Mouse (Mus musculus) heart, embryonic 10.5 days (tissue): ENCODE results near the gene Mthfsd. TPM values are rescaled to one million over a fixed set of nuclear protein-coding genes. Genes with fewer than 3 reads are reported as not detected.

ENCODE experiments used
- DNase-seq: peaks from one replicate; pipeline ENCODE4 v3.0.0-alpha.2; 2017; ENCODE audit warnings: low spot score
- H3K27ac ChIP-seq: fragments of 300-500 bp; sonication (generic); 2 replicates; pipeline ENCODE4 v1.5.1; 2016; ENCODE audit warnings: mild to moderate bottlenecking
- H3K27me3 ChIP-seq: fragments of 300-500 bp; sonication (generic); 2 replicates; pipeline ENCODE4 v1.6.1; 2016; ENCODE audit warnings: mild to moderate bottlenecking; ENCODE audit not compliant: poor library complexity, insufficient read depth, severe bottlenecking
- H3K36me3 ChIP-seq: fragments of 300-500 bp; sonication (generic); 2 replicates; pipeline ENCODE4 v1.6.1; 2016; ENCODE audit warnings: mild to moderate bottlenecking, moderate library complexity
- H3K4me1 ChIP-seq: fragments of 300-500 bp; sonication (generic); 2 replicates; pipeline ENCODE4 v1.6.1; 2016; ENCODE audit warnings: mild to moderate bottlenecking
- H3K4me3 ChIP-seq: fragments of 300-500 bp; sonication (generic); 2 replicates; pipeline ENCODE4 v1.5.1; 2016; ENCODE audit warnings: mild to moderate bottlenecking, moderate library complexity
- H3K9me3 ChIP-seq: fragments of 300-500 bp; sonication (generic); 2 replicates; pipeline ENCODE4 v1.6.1; 2016; ENCODE audit warnings: mild to moderate bottlenecking, moderate library complexity
- WGBS: fragments of 180-500 bp; shearing (Covaris S2); methylation state at CpG from one replicate; pipeline ENCODE4 v1.1.7; 2016; 5-methylcytosine and 5-hydroxymethylcytosine counted together
- polyA plus RNA-seq: library from polyadenylated mRNA; unstranded; fragments of >200 nt; fragmentation: Nextera tagmentation; extraction: Ambion mirVana; gene quantifications from 2 replicates; pipeline ENCODE4 v1.2.1, GENCODE M21; 2016

Mthfsd gene
- polyA plus RNA-seq, 1 experiment from 2014 or later, result 57.0 TPM

- peak; percentile 70 for DNase-seq
Observed at GRCm38 (mm10) chr8:121119635-121120455, 11.7 kb upstream of the Mthfsd start.

GRCm38 (mm10) chr8:121118634-121119420 lies 10.6 kb upstream of the Mthfsd start:
- 2% methylated on average over 18 of the region's 18 CpGs for WGBS
- peak; percentile 73 for DNase-seq
- Histone ChIP-seq H3K4me1 (peaks cover 53% of the 10 kb centered on the region), H3K9me3 (no peaks in the 10 kb centered on the region), H3K4me3 (peak overlapping the region; percentile 78), H3K36me3 (peaks cover 21% of the 10 kb centered on the region; the same call in 1 of the 2 replicates), H3K27ac (peak overlapping the region; percentile 63; the same call in 1 of the 2 replicates), H3K27me3 (peaks cover 100% of the 10 kb centered on the region)

More at GRCm38 (mm10) chr8:121119635-121120455, 11.7 kb upstream of the Mthfsd start:
- 12% methylated on average over 12 of the region's 12 CpGs for WGBS
- H3K27me3 ChIP-seq, result peaks cover 100% of the 10 kb centered on the region
- H3K9me3 ChIP-seq, result no peaks in the 10 kb centered on the region
- H3K36me3 ChIP-seq, result peaks cover 21% of the 10 kb centered on the region; the same call in 1 of the 2 replicates
- H3K4me1 ChIP-seq, result peaks cover 57% of the 10 kb centered on the region
- H3K4me3 ChIP-seq, result peak overlapping the region; percentile 78
- peak overlapping the region; percentile 63 for H3K27ac ChIP-seq

DNA sequence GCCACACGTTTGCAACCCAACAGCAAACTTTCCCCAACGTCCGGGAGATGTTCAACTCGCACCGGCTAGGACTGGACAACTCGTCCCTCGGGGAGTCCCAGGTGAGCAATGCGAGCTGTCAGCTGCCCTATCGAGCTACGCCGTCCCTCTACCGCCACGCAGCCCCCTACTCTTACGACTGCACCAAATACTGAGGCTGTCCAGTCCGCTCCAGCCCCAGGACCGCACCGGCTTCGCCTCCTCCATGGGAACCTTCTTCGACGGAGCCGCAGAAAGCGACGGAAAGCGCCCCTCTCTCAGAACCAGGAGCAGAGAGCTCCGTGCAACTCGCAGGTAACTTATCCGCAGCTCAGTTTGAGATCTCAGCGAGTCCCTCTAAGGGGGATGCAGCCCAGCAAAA lies 9.7 kb upstream of the Mthfsd start:
- Histone ChIP-seq H3K36me3 (peaks cover 16% of the 10 kb centered on the region; the same call in 1 of the 2 replicates), H3K4me3 (peak overlapping the region; percentile 78), H3K9me3 (no peaks in the 10 kb centered on the region), H3K27me3 (peaks cover 96% of the 10 kb centered on the region), H3K27ac (peak overlapping the region; percentile 89), H3K4me1 (peaks cover 60% of the 10 kb centered on the region)
- peak; percentile 77 for DNase-seq
- WGBS, result under 1% methylated on average over 28 of the region's 28 CpGs

DNA sequence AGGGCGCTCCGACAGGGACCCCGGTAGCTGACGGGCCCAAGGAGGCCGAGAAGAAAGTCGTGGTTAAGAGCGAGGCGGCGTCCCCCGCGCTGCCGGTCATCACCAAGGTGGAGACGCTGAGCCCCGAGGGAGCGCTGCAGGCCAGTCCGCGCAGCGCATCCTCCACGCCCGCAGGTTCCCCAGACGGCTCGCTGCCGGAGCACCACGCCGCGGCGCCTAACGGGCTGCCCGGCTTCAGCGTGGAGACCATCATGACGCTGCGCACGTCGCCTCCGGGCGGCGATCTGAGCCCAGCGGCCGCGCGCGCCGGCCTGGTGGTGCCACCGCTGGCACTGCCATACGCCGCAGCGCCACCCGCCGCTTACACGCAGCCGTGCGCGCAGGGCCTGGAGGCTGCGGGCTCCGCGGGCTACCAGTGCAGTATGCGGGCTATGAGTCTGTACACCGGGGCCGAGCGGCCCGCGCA lies 9.0 kb upstream of the Mthfsd start:
- Histone ChIP-seq H3K36me3 (peaks cover 10% of the 10 kb centered on the region; the same call in 1 of the 2 replicates), H3K27me3 (peaks cover 96% of the 10 kb centered on the region), H3K27ac (peak overlapping the region; percentile 89), H3K9me3 (no peaks in the 10 kb centered on the region), H3K4me3 (peak overlapping the region; percentile 78), H3K4me1 (peaks cover 54% of the 10 kb centered on the region)
- peak; percentile 78 for DNase-seq
- 1% methylated on average over 62 of the region's 62 CpGs for WGBS

GRCm38 (mm10) chr8:121116591-121117185 lies 8.5 kb upstream of the Mthfsd start:
- WGBS, result under 1% methylated on average over 55 of the region's 55 CpGs
- H3K36me3 ChIP-seq, result peaks cover 9% of the 10 kb centered on the region; the same call in 1 of the 2 replicates
- peak overlapping the region; percentile 89 for H3K27ac ChIP-seq
- peak overlapping the region; percentile 78 for H3K4me3 ChIP-seq
- peaks cover 49% of the 10 kb centered on the region for H3K4me1 ChIP-seq
- no peaks in the 10 kb centered on the region for H3K9me3 ChIP-seq
- H3K27me3 ChIP-seq, result peaks cover 94% of the 10 kb centered on the region
- peak; percentile 78 for DNase-seq

GRCm38 (mm10) chr8:121115948-121116347 lies 7.8 kb upstream of the Mthfsd start, which contains the start of gene Foxc2:
Gene Foxc2, plus strand, starts transcription at chr8:121116171.
- WGBS, result under 1% methylated on average over 25 of the region's 25 CpGs
- Histone ChIP-seq H3K27me3 (peaks cover 92% of the 10 kb centered on the region), H3K36me3 (peaks cover 6% of the 10 kb centered on the region; the same call in 1 of the 2 replicates), H3K27ac (peak within 1 kb of the TSS; percentile 89), H3K9me3 (no peaks in the 10 kb centered on the region), H3K4me1 (peaks cover 44% of the 10 kb centered on the region), H3K4me3 (peak within 1 kb of the TSS; percentile 78)
- peak; percentile 93 for DNase-seq

DNA sequence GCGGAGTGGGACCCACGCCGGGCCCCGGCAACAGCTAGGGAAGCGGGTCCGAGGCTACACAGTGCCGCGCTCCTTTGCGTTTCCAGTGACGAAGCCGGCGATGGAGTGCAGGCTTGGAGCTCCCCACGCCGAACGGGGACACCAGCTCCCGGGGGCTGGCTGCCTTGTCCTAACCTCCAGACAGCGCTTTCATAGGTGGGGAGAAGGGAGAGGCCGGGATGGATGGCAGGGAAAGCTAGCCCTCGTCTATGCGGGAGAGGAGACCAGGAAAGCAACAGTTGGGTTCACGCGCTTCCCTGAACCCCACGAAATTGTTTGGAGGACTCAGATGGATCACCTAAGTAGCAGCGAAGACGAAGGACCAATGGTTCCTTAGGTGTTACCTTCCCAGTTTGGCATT lies 6.9 kb upstream of the Mthfsd start:
- no peak for DNase-seq
- WGBS, result under 1% methylated on average over 25 of the region's 25 CpGs
- 0 out of 2 replicates have a peak, but pooled peaks cover 6% of the 10 kb centered on the region for H3K36me3 ChIP-seq
- peaks cover 43% of the 10 kb centered on the region for H3K4me1 ChIP-seq
- H3K4me3 ChIP-seq, result peak overlapping the region; percentile 78
- no peaks in the 10 kb centered on the region for H3K9me3 ChIP-seq
- peak overlapping the region; percentile 62; the same call in 1 of the 2 replicates for H3K27ac ChIP-seq
- peaks cover 89% of the 10 kb centered on the region for H3K27me3 ChIP-seq

- peak; percentile 95 for DNase-seq
- Histone ChIP-seq H3K4me3 (peak overlapping the region; percentile 27; the same call in 1 of the 2 replicates), H3K27ac (no peak overlapping the region), H3K4me1 (peaks cover 43% of the 10 kb centered on the region), H3K9me3 (no peaks in the 10 kb centered on the region), H3K36me3 (0 out of 2 replicates have a peak, but pooled peaks cover 6% of the 10 kb centered on the region), H3K27me3 (peaks cover 70% of the 10 kb centered on the region)
- WGBS, result 2% methylated on average over 21 of the region's 21 CpGs
Observed at GRCm38 (mm10) chr8:121113261-121113660, 5.1 kb upstream of the Mthfsd start.

- H3K4me1 ChIP-seq, result peaks cover 41% of the 10 kb centered on the region
- no peak for DNase-seq
Observed at GRCm38 (mm10) chr8:121111145-121111907, 3.1 kb upstream of the Mthfsd start.

GRCm38 (mm10) chr8:121108657-121109056 lies 465 bp upstream of the Mthfsd start:
- 15% methylated on average over 5 of the region's 5 CpGs for WGBS
- peaks cover 20% of the 10 kb centered on the region for H3K36me3 ChIP-seq
- no peaks in the 10 kb centered on the region for H3K9me3 ChIP-seq
- H3K27me3 ChIP-seq, result peaks cover 30% of the 10 kb centered on the region
- peak overlapping the region; percentile 95 for H3K27ac ChIP-seq
- H3K4me1 ChIP-seq, result peaks cover 41% of the 10 kb centered on the region
- peak overlapping the region; percentile 95 for H3K4me3 ChIP-seq
- no peak for DNase-seq

More at GRCm38 (mm10) chr8:121111145-121111907, 3.1 kb upstream of the Mthfsd start:
- Histone ChIP-seq H3K36me3 (peaks cover 2% of the 10 kb centered on the region; the same call in 1 of the 2 replicates), H3K4me3 (no peak overlapping the region), H3K9me3 (no peaks in the 10 kb centered on the region), H3K27ac (no peak overlapping the region), H3K27me3 (peaks cover 51% of the 10 kb centered on the region)
- 40% methylated on average over 7 of the region's 7 CpGs for WGBS

- Histone ChIP-seq H3K9me3 (no peaks in the 10 kb centered on the region), H3K4me3 (no peak overlapping the region), H3K36me3 (peaks cover 63% of the 10 kb centered on the region), H3K27me3 (peaks cover 40% of the 10 kb centered on the region), H3K4me1 (peaks cover 33% of the 10 kb centered on the region), H3K27ac (no peak overlapping the region)
- WGBS, result 41% methylated on average over 17 of the region's 17 CpGs
- DNase-seq, result peak; percentile 95
Observed at GRCm38 (mm10) chr8:121104049-121104818, 4.0 kb downstream of the Mthfsd start.
